Mouse (Mus musculus) midbrain, embryonic 16.5 days (tissue): Measurements from ENCODE around the gene Arhgap10. TPM values are rescaled to one million over a fixed set of nuclear protein-coding genes. Genes with fewer than 3 reads are reported as not detected.

Source experiments
- ATAC-seq: fragments of 200-750 bp; cut with Nextera tagmentation; 2 replicates; pipeline ENCODE4 v1.8.0; 2017; ENCODE audit warnings: moderate TSS enrichment
- H3K27ac ChIP-seq: fragments of 300-500 bp; sonication (generic); 2 replicates; pipeline ENCODE4 v1.5.1; 2014; ENCODE audit warnings: mild to moderate bottlenecking, low read length, mixed read lengths
- H3K27me3 ChIP-seq: fragments of 300-500 bp; sonication (generic); 2 replicates; pipeline ENCODE4 v1.6.1; 2014; ENCODE audit warnings: low read depth, low read length, mixed read lengths; ENCODE audit not compliant: control insufficient read depth, insufficient read depth
- H3K36me3 ChIP-seq: fragments of 300-500 bp; sonication (generic); 2 replicates; pipeline ENCODE4 v1.6.1; 2014; ENCODE audit warnings: mild to moderate bottlenecking, low read length, moderate library complexity, mixed read lengths; ENCODE audit not compliant: control insufficient read depth, insufficient read depth
- H3K4me1 ChIP-seq: fragments of 300-500 bp; sonication (generic); 2 replicates; pipeline ENCODE4 v1.6.1; 2014; ENCODE audit warnings: mild to moderate bottlenecking, low read length, mixed read lengths; ENCODE audit not compliant: control insufficient read depth, insufficient read depth
- H3K4me2 ChIP-seq: fragments of 300-500 bp; sonication (generic); 2 replicates; pipeline ENCODE4 v1.6.1; 2014; ENCODE audit warnings: mild to moderate bottlenecking, low read length, mixed read lengths
- H3K4me3 ChIP-seq: fragments of 300-500 bp; sonication (generic); 2 replicates; pipeline ENCODE4 v1.5.1; 2014; ENCODE audit warnings: low read depth, mild to moderate bottlenecking, low read length, moderate library complexity, mixed read lengths
- H3K9ac ChIP-seq: fragments of 300-500 bp; sonication (generic); 2 replicates; pipeline ENCODE4 v1.6.1; 2014; ENCODE audit warnings: low read depth, low read length, mixed read lengths
- H3K9me3 ChIP-seq: fragments of 300-500 bp; sonication (generic); replicated peaks from 2 replicates; pipeline ENCODE4 v1.6.1; 2014; ENCODE audit warnings: mild to moderate bottlenecking, low read length, mixed read lengths; ENCODE audit not compliant: control insufficient read depth, poor library complexity, severe bottlenecking
- WGBS: fragments of 180-500 bp; shearing (Covaris S2); extraction: QIAGEN DNeasy Blood & Tissue Kit; methylation state at CpG from one replicate; pipeline ENCODE4 v1.1.7; 2014; 5-methylcytosine and 5-hydroxymethylcytosine counted together
- polyA plus RNA-seq: library from polyadenylated mRNA; unstranded; fragments of >200 nt; fragmentation: Nextera tagmentation; extraction: Ambion mirVana; gene quantifications from 2 replicates; pipeline ENCODE4 v1.2.1, GENCODE M21; 2015

Gene Arhgap10
- polyA plus RNA-seq, 1 experiment from 2014 or later, result 2.8 TPM

DNA sequence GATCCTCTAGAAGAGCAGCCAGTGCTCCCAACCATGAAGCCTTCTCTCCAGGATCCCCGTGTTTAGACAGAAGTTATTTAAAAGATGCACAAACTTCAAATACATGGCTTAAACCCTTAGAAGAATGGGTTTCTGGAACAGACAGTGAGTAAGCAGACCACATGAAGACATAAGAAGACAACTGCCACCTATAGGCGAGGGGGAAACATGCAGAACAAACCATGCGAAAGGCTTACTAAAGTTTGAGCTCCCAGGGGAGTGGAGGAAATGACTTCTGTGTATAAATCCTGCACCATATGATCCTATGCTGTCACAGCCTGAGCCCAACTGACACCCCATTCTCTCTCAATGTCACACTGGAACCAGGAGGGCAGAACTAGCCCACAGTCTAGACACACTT lies 150.7 kb downstream of the Arhgap10 start:
- WGBS, result 50% methylated on average over 3 of the region's 3 CpGs
- H3K9me3 ChIP-seq, result no peaks in the 10 kb centered on the region
- ATAC-seq, result no peak

DNA sequence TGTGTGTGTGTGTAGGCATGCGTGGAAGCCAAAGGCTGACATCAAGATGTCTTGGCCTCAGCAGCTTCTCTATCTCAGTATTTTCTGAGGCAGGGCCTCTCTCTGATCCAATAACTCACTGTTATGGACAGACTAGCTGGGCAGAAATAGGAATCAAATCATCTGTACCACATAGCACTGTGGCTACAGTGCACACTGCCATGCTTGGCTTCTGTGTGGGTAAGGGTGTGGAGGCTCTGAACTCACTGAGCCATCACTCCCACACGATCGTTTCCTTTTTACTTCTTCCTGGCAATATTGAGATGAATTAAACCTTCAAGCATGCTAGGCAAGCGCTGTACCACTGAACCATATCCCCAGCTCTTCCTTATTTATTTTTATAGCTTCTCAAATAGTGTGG lies 151.3 kb downstream of the Arhgap10 start:
- Histone ChIP-seq H3K36me3 (no peaks in the 10 kb centered on the region), H3K4me2 (no peak overlapping the region), H3K9me3 (no peaks in the 10 kb centered on the region), H3K27me3 (no peaks in the 10 kb centered on the region), H3K4me3 (no peak overlapping the region), H3K27ac (no peak overlapping the region), H3K9ac (no peak overlapping the region), H3K4me1 (no peaks in the 10 kb centered on the region)
- 93% methylated on average over 4 of the region's 4 CpGs for WGBS
- ATAC-seq, result no peak

More for the DNA sequence above, 150.7 kb downstream of the Arhgap10 start:
- Histone ChIP-seq H3K9ac (no peak overlapping the region), H3K4me2 (no peak overlapping the region), H3K27me3 (no peaks in the 10 kb centered on the region), H3K36me3 (no peaks in the 10 kb centered on the region), H3K4me1 (no peaks in the 10 kb centered on the region), H3K27ac (no peak overlapping the region), H3K4me3 (no peak overlapping the region)

DNA sequence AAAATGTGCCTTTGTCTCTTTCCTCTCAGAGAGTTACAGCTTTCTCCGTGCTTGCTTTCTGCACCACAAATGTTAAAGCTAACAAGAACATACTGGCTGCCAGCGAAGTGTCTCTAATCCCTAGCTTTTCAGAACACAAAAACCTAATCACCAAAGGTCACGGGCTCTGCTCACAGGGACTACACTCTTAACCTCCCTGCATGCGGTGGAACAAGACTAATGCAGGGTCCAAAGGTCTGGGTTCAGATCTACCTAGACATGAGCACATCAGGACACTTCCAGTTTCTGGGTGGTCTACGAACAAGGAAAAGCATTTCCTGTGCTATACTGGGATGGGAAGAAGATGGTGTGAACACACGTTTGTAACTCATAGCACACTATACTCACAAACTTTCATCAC lies 151.8 kb downstream of the Arhgap10 start:
- Histone ChIP-seq H3K4me2 (no peak overlapping the region), H3K4me3 (no peak overlapping the region), H3K9ac (no peak overlapping the region), H3K4me1 (no peaks in the 10 kb centered on the region), H3K27me3 (no peaks in the 10 kb centered on the region), H3K36me3 (no peaks in the 10 kb centered on the region), H3K9me3 (no peaks in the 10 kb centered on the region), H3K27ac (no peak overlapping the region)
- no peak for ATAC-seq
- 39% methylated on average over 6 of the region's 6 CpGs for WGBS

DNA sequence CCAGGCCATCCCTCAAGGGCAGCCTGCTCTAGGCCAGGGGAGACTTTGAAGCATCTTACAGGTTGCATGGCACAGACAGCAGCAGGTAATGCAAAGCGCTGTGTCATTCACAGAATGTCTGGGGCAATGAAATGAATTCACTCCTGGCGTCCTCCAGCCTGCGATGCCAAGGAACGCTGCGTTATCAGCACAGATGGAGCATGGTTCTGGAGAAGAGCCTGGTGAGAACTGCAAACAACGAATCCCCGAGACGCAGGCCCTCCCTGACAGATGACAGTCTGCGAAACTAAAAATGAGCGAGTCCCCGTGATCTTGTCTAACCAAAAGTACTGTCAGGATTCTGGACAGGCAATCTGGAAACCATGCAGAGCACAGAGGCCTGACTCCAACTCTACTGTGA lies 153.3 kb downstream of the Arhgap10 start:
- Histone ChIP-seq H3K4me2 (no peak overlapping the region), H3K27me3 (no peaks in the 10 kb centered on the region), H3K27ac (no peak overlapping the region), H3K9ac (no peak overlapping the region), H3K9me3 (no peaks in the 10 kb centered on the region), H3K36me3 (no peaks in the 10 kb centered on the region), H3K4me1 (no peaks in the 10 kb centered on the region), H3K4me3 (no peak overlapping the region)
- no peak for ATAC-seq
- WGBS, result 95% methylated on average over 11 of the region's 11 CpGs

DNA sequence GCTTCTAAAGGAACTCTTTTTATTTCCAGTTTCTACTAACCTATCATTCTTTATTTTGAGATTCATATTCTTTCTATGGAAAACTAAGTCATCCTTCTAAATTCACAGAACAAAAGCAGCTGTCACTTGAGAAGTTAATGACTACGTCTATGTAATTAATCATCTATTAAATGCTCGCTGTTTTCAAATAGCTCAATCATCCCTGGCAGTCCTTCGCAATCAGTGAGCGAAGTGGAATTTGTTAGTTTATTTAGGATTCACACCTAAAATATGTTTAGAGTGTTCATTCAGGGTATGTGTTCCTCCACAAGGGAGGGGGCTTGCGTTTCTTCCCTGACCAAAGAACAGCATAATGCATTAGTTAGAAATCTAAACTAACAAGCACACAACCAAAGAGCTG lies 156.9 kb downstream of the Arhgap10 start:
- H3K9me3 ChIP-seq, result no peaks in the 10 kb centered on the region
- H3K9ac ChIP-seq, result no peak overlapping the region
- no peaks in the 10 kb centered on the region for H3K36me3 ChIP-seq
- ATAC-seq, result no peak
- no peaks in the 10 kb centered on the region for H3K27me3 ChIP-seq
- no peaks in the 10 kb centered on the region for H3K4me1 ChIP-seq
- no peak overlapping the region for H3K27ac ChIP-seq
- H3K4me3 ChIP-seq, result no peak overlapping the region
- no peak overlapping the region for H3K4me2 ChIP-seq
- WGBS, result 72% methylated on average over 5 of the region's 5 CpGs

DNA sequence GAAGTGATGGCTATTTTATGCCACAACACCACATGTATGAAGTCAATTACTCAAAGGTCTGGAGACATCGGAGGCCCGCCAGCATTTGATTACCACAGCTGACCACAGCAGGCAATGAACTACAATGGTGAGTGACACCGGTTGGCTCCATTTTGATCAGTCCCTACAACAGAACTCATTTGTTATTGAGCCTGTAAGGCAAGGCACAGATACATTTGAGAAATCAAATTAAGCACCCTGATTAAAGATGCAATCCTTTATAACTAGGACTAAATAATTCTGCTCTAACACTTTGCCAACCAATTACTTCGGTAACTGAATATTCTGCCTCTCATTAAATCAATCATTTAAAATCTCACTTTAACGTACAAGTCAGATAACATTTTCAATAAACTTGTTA lies 157.3 kb downstream of the Arhgap10 start:
- Histone ChIP-seq H3K27ac (no peak overlapping the region), H3K4me1 (no peaks in the 10 kb centered on the region), H3K4me3 (no peak overlapping the region), H3K9me3 (no peaks in the 10 kb centered on the region), H3K36me3 (no peaks in the 10 kb centered on the region), H3K9ac (no peak overlapping the region), H3K4me2 (no peak overlapping the region), H3K27me3 (no peaks in the 10 kb centered on the region)
- ATAC-seq, result no peak
- WGBS, result 74% methylated on average over 5 of the region's 5 CpGs

DNA sequence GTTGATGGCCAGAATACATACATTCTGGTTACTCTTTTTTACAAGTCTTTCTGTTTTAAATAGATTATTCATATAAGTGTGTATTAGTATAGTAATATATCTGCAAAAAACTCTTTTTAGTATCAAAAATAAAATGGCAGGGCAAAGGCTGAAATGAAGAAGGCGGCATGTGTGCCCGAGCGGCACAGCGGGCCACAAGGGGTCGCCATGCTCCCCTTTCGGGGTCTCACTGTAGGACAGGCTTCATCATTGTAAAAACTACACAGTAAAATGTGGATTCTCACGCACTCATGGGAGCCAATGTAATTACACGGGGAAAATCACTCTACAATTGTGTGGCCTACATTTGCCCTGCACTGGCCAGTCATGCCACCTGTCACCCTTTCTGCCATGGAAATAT lies 160.6 kb downstream of the Arhgap10 start:
- Histone ChIP-seq H3K27ac (no peak overlapping the region), H3K9me3 (no peaks in the 10 kb centered on the region), H3K36me3 (no peaks in the 10 kb centered on the region), H3K27me3 (no peaks in the 10 kb centered on the region), H3K9ac (no peak overlapping the region), H3K4me3 (no peak overlapping the region), H3K4me2 (no peak overlapping the region), H3K4me1 (no peaks in the 10 kb centered on the region)
- 77% methylated on average over 8 of the region's 8 CpGs for WGBS
- no peak for ATAC-seq

DNA sequence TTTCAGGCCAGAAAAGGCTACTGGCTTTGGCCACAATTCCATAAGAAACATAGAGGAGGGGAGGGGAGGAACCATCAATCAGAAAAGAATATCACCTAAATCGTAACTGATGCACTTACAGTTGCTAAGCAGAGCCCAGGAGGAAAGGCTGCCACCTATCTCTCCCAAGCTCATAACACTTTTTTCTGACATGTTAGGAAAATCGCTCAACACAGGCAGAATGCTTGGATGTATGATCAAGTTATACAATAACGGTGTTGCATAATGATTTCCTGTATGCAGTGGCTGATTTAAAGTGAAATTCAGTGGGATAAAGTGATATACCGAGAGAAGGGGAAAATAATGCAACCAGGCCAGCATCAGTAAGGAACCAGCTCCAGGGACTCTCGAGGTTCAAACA lies 162.4 kb downstream of the Arhgap10 start:
- Histone ChIP-seq H3K27me3 (no peaks in the 10 kb centered on the region), H3K4me1 (no peaks in the 10 kb centered on the region), H3K27ac (no peak overlapping the region), H3K36me3 (no peaks in the 10 kb centered on the region), H3K4me3 (no peak overlapping the region), H3K9me3 (no peaks in the 10 kb centered on the region), H3K9ac (no peak overlapping the region), H3K4me2 (no peak overlapping the region)
- ATAC-seq, result no peak
- 85% methylated on average over 5 of the region's 5 CpGs for WGBS

DNA sequence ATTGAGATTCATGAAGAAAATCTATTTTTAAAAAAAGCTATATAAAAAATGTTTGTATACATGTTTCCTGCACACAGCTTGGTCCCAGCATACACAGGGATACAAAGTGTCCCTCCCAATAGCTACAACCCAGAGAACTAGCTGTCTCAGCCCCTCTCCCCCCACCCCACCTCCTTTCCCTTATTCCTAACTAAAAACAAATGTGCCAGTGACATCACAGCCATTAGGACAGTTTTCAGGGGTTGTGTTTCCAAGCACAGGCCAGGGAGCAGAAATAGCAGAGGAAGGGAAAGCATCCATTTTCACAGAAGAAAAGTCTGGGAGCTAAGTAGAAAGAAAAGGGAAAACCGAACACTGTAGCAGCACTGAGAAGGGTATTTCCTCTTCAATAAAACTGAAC lies 163.6 kb downstream of the Arhgap10 start:
- WGBS, result 93% methylated on average over 1 of the region's 1 CpGs

More for the DNA sequence above, 163.6 kb downstream of the Arhgap10 start:
- H3K4me1 ChIP-seq, result no peaks in the 10 kb centered on the region
- ATAC-seq, result no peak
- H3K4me2 ChIP-seq, result no peak overlapping the region
- H3K4me3 ChIP-seq, result no peak overlapping the region
- H3K27ac ChIP-seq, result no peak overlapping the region
- H3K36me3 ChIP-seq, result no peaks in the 10 kb centered on the region
- no peak overlapping the region for H3K9ac ChIP-seq
- no peaks in the 10 kb centered on the region for H3K9me3 ChIP-seq
- H3K27me3 ChIP-seq, result no peaks in the 10 kb centered on the region
